Mouse (Mus musculus) adipose tissue, adult 10 weeks (tissue): Measurements from ENCODE around the gene Defa32. TPM values are rescaled to one million over a fixed set of nuclear protein-coding genes. Genes with fewer than 3 reads are reported as not detected.

Experiments used
- polyA plus RNA-seq: library from polyadenylated mRNA; stranded (reverse); fragments of 350-450 nt; fragmentation: Illumina TruSeq; extraction: RNeasy Lipid Tissue Mini Kit (QIAGEN cat#74804); gene quantifications from one replicate; pipeline ENCODE4 v1.2.3, GENCODE M21; 2014; ENCODE audit warnings: low read depth, low replicate concordance

Defa32 gene
- not detected for polyA plus RNA-seq

GRCm38 (mm10) chr8:21528732-21529131, at the start of gene Defa32:
Gene Defa32, plus strand, starts transcription at chr8:21529032.

GRCm38 (mm10) chr8:21508958-21509357, 19.9 kb upstream of the Defa32 start, which contains the start of gene Defa20:
Gene Defa20, plus strand, starts transcription at chr8:21509258.

GRCm38 (mm10) chr8:21565086-21565485, 36.3 kb downstream of the Defa32 start, which contains the start of gene Defa37:
Gene Defa37, plus strand, starts transcription at chr8:21565386.

Other genes starting within 250 kb of the Defa32 start
- not detected for gene Defa27, start 213.5 kb upstream of the Defa32 start, polyA plus RNA-seq
- not detected for gene Defa29, start 202.0 kb upstream of the Defa32 start, polyA plus RNA-seq
- not detected for gene Defa2, start 150.5 kb upstream of the Defa32 start, polyA plus RNA-seq
- not detected for gene Defa33, start 137.2 kb upstream of the Defa32 start, polyA plus RNA-seq
- not detected for gene Defa36, start 101.6 kb upstream of the Defa32 start, polyA plus RNA-seq
- gene Gm7849, start 72.5 kb upstream of the Defa32 start, polyA plus RNA-seq: 0.88 TPM
- gene Defa20, start 19.8 kb upstream of the Defa32 start, polyA plus RNA-seq: not detected
- gene Defa37, start 36.4 kb downstream of the Defa32 start, polyA plus RNA-seq: not detected
- gene Defa28, start 54.0 kb downstream of the Defa32 start, polyA plus RNA-seq: not detected
- gene Gm7861, start 65.5 kb downstream of the Defa32 start, polyA plus RNA-seq: not detected
- gene Defa26, start 89.2 kb downstream of the Defa32 start, polyA plus RNA-seq: not detected
- gene Defa17, start 126.7 kb downstream of the Defa32 start, polyA plus RNA-seq: not detected
- not detected for gene Defa34, start 136.8 kb downstream of the Defa32 start, polyA plus RNA-seq
- gene AY761184, start 174.6 kb downstream of the Defa32 start, polyA plus RNA-seq: 2.5 TPM
- 1.1 TPM for gene Defa24, start 205.5 kb downstream of the Defa32 start, polyA plus RNA-seq